Mouse (Mus musculus) embryonic fibroblast, embryonic 13.5 days (primary cell): ENCODE measurements at regions not wholly inside any gene's neighbourhood (a gene's known extent, or its start where the extent isn't known, plus 50 kb on each side); places are given as distances from the start of the nearest gene placed in this dataset.

Experiments
- CTCF ChIP-seq: IDR thresholded peaks from 2 replicates; pipeline ENCODE4 v1.5.1; 2011; ENCODE audit warnings: mild to moderate bottlenecking, control low read depth, low read length, moderate library complexity, borderline replicate concordance; ENCODE audit not compliant: insufficient read depth
- POLR2A ChIP-seq: IDR thresholded peaks from 2 replicates; pipeline ENCODE4 v1.6.1; 2011; ENCODE audit warnings: low read depth, mild to moderate bottlenecking, control low read depth, low read length, moderate library complexity

- no peak for TF ChIP-seq POLR2A
- no peak for TF ChIP-seq CTCF
Measured at GRCm38 (mm10) chr7:64052400-64052799, 101.2 kb upstream of the Trpm1 start.
